Mouse (Mus musculus) 416B (cell line): ENCODE data around the gene Mmgt2.

Experiments
- DNase-seq: peaks from one replicate; pipeline ENCODE4 v3.0.0; 2011; ENCODE audit warnings: low read depth

Gene Mmgt2

GRCm38 (mm10) chr11:62621586-62622283 is 26.7 kb upstream of the Mmgt2 start:
- peak; percentile 37 for DNase-seq

- no peak for DNase-seq
Measured at GRCm38 (mm10) chr11:62622850-62623249, 25.6 kb upstream of the Mmgt2 start.

GRCm38 (mm10) chr11:62624341-62625291 is 23.8 kb upstream of the Mmgt2 start:
- DNase-seq, result peak; percentile 62

- peak; percentile 51 for DNase-seq
Measured at GRCm38 (mm10) chr11:62629352-62630224, 18.9 kb upstream of the Mmgt2 start.

GRCm38 (mm10) chr11:62630225-62630821 is 18.1 kb upstream of the Mmgt2 start:
- no peak for DNase-seq

GRCm38 (mm10) chr11:62631138-62631537 is 17.3 kb upstream of the Mmgt2 start:
- DNase-seq, result no peak

- DNase-seq, result no peak
Measured at GRCm38 (mm10) chr11:62635406-62635805, 13.1 kb upstream of the Mmgt2 start.

- no peak for DNase-seq
Measured at GRCm38 (mm10) chr11:62636105-62636839, 12.2 kb upstream of the Mmgt2 start.

- DNase-seq, result no peak
Measured at GRCm38 (mm10) chr11:62636840-62637221, 11.6 kb upstream of the Mmgt2 start.

GRCm38 (mm10) chr11:62637401-62637800 is 11.1 kb upstream of the Mmgt2 start:
- DNase-seq, result peak; percentile 32

GRCm38 (mm10) chr11:62637806-62638205 is 10.7 kb upstream of the Mmgt2 start:
- DNase-seq, result peak; percentile 58

- no peak for DNase-seq
Measured at GRCm38 (mm10) chr11:62638402-62638801, 10.1 kb upstream of the Mmgt2 start.

GRCm38 (mm10) chr11:62640378-62640777 is 8.1 kb upstream of the Mmgt2 start:
- DNase-seq, result no peak

GRCm38 (mm10) chr11:62642023-62642844 is 6.2 kb upstream of the Mmgt2 start:
- no peak for DNase-seq

- peak; percentile 59 for DNase-seq
Measured at GRCm38 (mm10) chr11:62643011-62643631, 5.3 kb upstream of the Mmgt2 start.

GRCm38 (mm10) chr11:62643681-62644363 is 4.6 kb upstream of the Mmgt2 start:
- no peak for DNase-seq

- DNase-seq, result no peak
Measured at GRCm38 (mm10) chr11:62644602-62645336, 3.7 kb upstream of the Mmgt2 start.

GRCm38 (mm10) chr11:62645337-62645675 is 3.2 kb upstream of the Mmgt2 start:
- DNase-seq, result no peak
